Mouse (Mus musculus): ENCODE results near the gene Josd1. TPM values are rescaled to one million over a fixed set of nuclear protein-coding genes. Genes with fewer than 3 reads are reported as not detected.

Gene Josd1
- polyA plus RNA-seq, 1 experiment: 40.6 TPM

DNA sequence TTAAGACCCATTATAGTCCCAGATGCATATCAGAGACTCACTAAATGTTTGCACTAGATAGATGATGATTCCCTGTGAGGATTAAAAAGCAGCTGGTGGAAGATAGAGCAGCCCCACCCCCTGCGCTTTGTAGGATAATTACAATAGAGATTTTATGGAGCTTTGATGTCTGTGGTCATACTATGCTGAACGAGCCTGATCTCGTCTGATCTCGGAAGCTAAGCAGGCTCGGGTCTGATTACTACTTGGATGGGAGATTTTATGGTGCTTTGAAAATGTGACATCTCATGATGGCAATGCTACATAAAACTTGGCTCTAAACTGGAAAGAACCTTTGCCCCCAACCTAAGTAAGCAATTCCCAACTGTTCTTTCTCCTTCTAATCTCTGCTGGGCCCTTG, 4.6 kb upstream of the Josd1 start:
- Histone ChIP-seq H3K27me3 (ENCODE audit: control insufficient read depth, insufficient read depth, insufficient read length) (no peaks in the 10 kb centered on the region), H3K4me2 (ENCODE audit: low read depth) (peak overlapping the region; percentile 90), H3K79me2 (ENCODE audit: control insufficient read depth, insufficient read depth) (peaks cover 61% of the 10 kb centered on the region), H3ac (ENCODE audit: control insufficient read depth, insufficient read length) (no peak overlapping the region), H3K4me3 (peak overlapping the region; percentile 46), H3K36me3 (ENCODE audit: control insufficient read depth, insufficient read depth) (peaks cover 4% of the 10 kb centered on the region)
- TF ChIP-seq USF1 (IDR thresholded peaks at IDR 0.05; ENCODE audit: low read depth): no peak
- TF ChIP-seq MAX (IDR thresholded peaks at IDR 0.05; ENCODE audit: low read depth): no peak
- TF ChIP-seq TCF3 (IDR thresholded peaks at IDR 0.05; ENCODE audit: insufficient read length, low read depth): no peak
- no peak for TF ChIP-seq TCF12 (IDR thresholded peaks at IDR 0.05; ENCODE audit: insufficient read depth, poor library complexity, severe bottlenecking)
- TF ChIP-seq POLR2A (IDR thresholded peaks at IDR 0.05; ENCODE audit: insufficient read length, low read depth): no peak
- no peak for TF ChIP-seq SRF (IDR thresholded peaks at IDR 0.05; ENCODE audit: control insufficient read depth, insufficient read length, low read depth)
- TF ChIP-seq CEBPB (IDR thresholded peaks at IDR 0.05; ENCODE audit: insufficient read depth, poor library complexity, severe bottlenecking): no peak

GRCm38 (mm10) chr15:79691023-79691508, 3.3 kb upstream of the Josd1 start:
- TF ChIP-seq MYOG (IDR thresholded peaks at IDR 0.05; ENCODE audit: control insufficient read depth in 1 of 3, insufficient read depth in 1 of 3, insufficient read length in 2 of 3, low read depth in 2 of 3) (peak in 1 of 3 experiments; percentile 20), MYOD1 (IDR thresholded peaks at IDR 0.05; ENCODE audit: control insufficient read depth in 1 of 3, insufficient read length in 2 of 3, low read depth in 2 of 3) (no peak)
- peak overlapping the region; percentile 46 for H3K4me3 ChIP-seq

DNA sequence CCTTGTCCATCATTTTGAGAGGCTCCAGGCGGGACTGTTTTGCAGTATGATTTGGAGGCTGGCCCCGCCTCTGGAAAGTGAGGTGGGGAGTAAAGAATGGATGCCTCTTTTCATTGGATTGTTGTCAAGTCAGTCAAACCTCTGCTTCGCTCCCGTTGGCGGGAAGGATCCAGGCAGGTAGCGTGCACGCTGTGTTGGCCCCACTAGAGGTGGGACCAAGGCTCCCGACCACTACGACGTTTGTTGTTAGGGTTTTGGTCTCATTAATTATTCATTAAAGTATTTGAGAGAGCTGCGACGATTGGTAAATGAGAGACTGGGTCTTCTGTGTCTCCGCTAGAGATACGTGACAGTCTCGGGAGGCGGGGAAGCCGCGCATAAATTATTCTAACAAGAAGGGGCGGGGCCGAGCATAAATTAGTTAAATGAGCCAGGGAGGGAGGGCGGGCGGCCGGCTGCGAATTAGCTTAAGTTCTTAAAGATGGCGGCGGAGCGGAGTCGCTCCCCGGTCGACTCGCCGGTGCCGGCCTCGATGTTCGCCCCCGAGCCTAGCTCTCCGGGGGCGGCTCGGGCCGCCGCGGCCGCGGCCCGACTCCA, 2.8 kb upstream of the Josd1 start, which contains the start of gene Gtpbp1:
Gene Gtpbp1, plus strand, starts transcription at position 420 of the 597 bp plus-strand sequence.
- Histone ChIP-seq H3K4me3 (peak within 1 kb of the TSS; percentile 46), H3K27me3 (ENCODE audit: control insufficient read depth, insufficient read depth, insufficient read length) (no peaks in the 10 kb centered on the region), H3K4me2 (ENCODE audit: low read depth) (peak within 1 kb of the TSS; percentile 94), H3K36me3 (ENCODE audit: control insufficient read depth, insufficient read depth) (no peaks in the 10 kb centered on the region), H3ac (ENCODE audit: control insufficient read depth, insufficient read length) (peak within 1 kb of the TSS; percentile 75), H3K79me2 (ENCODE audit: control insufficient read depth, insufficient read depth) (peaks cover 61% of the 10 kb centered on the region)
- no peak for TF ChIP-seq CEBPB (IDR thresholded peaks at IDR 0.05; ENCODE audit: insufficient read depth, poor library complexity, severe bottlenecking)
- TF ChIP-seq POLR2A (IDR thresholded peaks at IDR 0.05; ENCODE audit: insufficient read length, low read depth): peak; percentile 69
- TF ChIP-seq E2F4 (IDR thresholded peaks at IDR 0.05; ENCODE audit: insufficient read depth): peak; percentile 86
- no peak for TF ChIP-seq MAX (IDR thresholded peaks at IDR 0.05; ENCODE audit: low read depth)
- TF ChIP-seq TCF12 (IDR thresholded peaks at IDR 0.05; ENCODE audit: insufficient read depth, poor library complexity, severe bottlenecking): no peak
- no peak for TF ChIP-seq MYOD1 (IDR thresholded peaks at IDR 0.05; ENCODE audit: control insufficient read depth in 1 of 3, insufficient read length in 2 of 3, low read depth in 2 of 3)
- TF ChIP-seq TCF3 (IDR thresholded peaks at IDR 0.05; ENCODE audit: insufficient read length, low read depth): no peak
- no peak for TF ChIP-seq REST (IDR thresholded peaks at IDR 0.05; ENCODE audit: insufficient read depth, insufficient read length)
- no peak for TF ChIP-seq USF1 (IDR thresholded peaks at IDR 0.05; ENCODE audit: low read depth)
- TF ChIP-seq SRF (IDR thresholded peaks at IDR 0.05; ENCODE audit: control insufficient read depth, insufficient read length, low read depth): peak; percentile 41
- no peak for TF ChIP-seq MYOG (IDR thresholded peaks at IDR 0.05; ENCODE audit: control insufficient read depth in 1 of 3, insufficient read depth in 1 of 3, insufficient read length in 2 of 3, low read depth in 2 of 3)
- peak; percentile 78 for TF ChIP-seq POLR2AphosphoS2 (IDR thresholded peaks at IDR 0.05; ENCODE audit: insufficient read length, low read depth)

More at GRCm38 (mm10) chr15:79691023-79691508, 3.3 kb upstream of the Josd1 start:
- Histone ChIP-seq H3K27me3 (ENCODE audit: control insufficient read depth, insufficient read depth, insufficient read length) (no peaks in the 10 kb centered on the region), H3K4me2 (ENCODE audit: low read depth) (peak overlapping the region; percentile 90), H3ac (ENCODE audit: control insufficient read depth, insufficient read length) (peak overlapping the region; percentile 75), H3K79me2 (ENCODE audit: control insufficient read depth, insufficient read depth) (peaks cover 61% of the 10 kb centered on the region), H3K36me3 (ENCODE audit: control insufficient read depth, insufficient read depth) (no peaks in the 10 kb centered on the region)

DNA sequence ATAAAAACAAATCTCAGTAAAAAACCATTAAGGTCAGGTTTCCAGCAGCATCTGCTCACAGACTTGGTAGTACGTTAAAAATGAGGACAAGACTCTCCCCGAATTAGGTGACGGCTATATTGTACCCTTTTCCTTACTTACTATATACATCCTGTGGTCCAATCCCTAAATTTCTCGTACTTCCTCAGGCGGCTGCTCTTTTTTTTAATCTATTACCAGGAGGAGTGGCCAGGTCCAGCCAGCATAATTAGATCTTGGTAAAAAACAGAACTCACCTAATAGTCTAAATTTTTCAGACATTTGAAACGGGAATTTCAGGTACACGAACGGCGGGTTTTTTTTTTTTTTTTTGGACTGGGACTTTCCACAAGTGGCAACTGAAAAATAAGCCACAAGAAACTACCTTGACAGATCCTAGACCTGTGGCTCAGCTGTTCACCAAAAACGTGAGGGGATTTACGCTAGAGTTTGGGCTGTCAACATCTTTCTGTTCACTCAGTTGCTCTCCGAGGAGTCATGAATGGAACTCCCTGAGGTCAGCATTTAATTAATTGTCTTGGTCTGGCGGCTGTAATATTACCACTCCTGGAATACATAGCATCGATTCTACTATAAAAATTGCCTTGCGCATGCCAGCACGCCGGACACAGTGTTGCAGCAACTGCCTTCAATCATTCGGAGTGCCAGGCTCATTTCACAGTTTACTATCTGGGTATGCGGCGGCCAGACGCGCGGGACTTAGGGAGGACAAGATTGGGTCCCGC, 2.1 kb upstream of the Josd1 start:
- Histone ChIP-seq H3K4me3 (peak overlapping the region; percentile 46), H3ac (ENCODE audit: control insufficient read depth, insufficient read length) (no peak overlapping the region), H3K36me3 (ENCODE audit: control insufficient read depth, insufficient read depth) (no peaks in the 10 kb centered on the region), H3K27me3 (ENCODE audit: control insufficient read depth, insufficient read depth, insufficient read length) (no peaks in the 10 kb centered on the region), H3K4me2 (ENCODE audit: low read depth) (peak overlapping the region; percentile 94), H3K79me2 (ENCODE audit: control insufficient read depth, insufficient read depth) (peaks cover 61% of the 10 kb centered on the region)
- TF ChIP-seq POLR2A (IDR thresholded peaks at IDR 0.05; ENCODE audit: insufficient read length, low read depth) (peak; percentile 61), SRF (IDR thresholded peaks at IDR 0.05; ENCODE audit: control insufficient read depth, insufficient read length, low read depth) (no peak), MYOG (IDR thresholded peaks at IDR 0.05; ENCODE audit: control insufficient read depth in 1 of 3, insufficient read depth in 1 of 3, insufficient read length in 2 of 3, low read depth in 2 of 3) (no peak), MYOD1 (IDR thresholded peaks at IDR 0.05; ENCODE audit: control insufficient read depth in 1 of 3, insufficient read length in 2 of 3, low read depth in 2 of 3) (peak in 1 of 3 experiments; percentile 10), USF1 (IDR thresholded peaks at IDR 0.05; ENCODE audit: low read depth) (no peak), CEBPB (IDR thresholded peaks at IDR 0.05; ENCODE audit: insufficient read depth, poor library complexity, severe bottlenecking) (peak; percentile 38; the same call in 1 of the 2 replicates), POLR2AphosphoS2 (IDR thresholded peaks at IDR 0.05; ENCODE audit: insufficient read length, low read depth) (peak; percentile 28)
